Mouse (Mus musculus) induced T-regulatory cell, adult 2 months (primary cell): ENCODE data around the gene Hps4.

ENCODE experiments used
- DNase-seq: peaks from one replicate; pipeline ENCODE4 v3.0.0-alpha.2; 2012; ENCODE audit warnings: low read depth

Hps4 gene

GRCm38 (mm10) chr5:112324637-112325545 is 18.0 kb upstream of the Hps4 start:
- peak; percentile 91 for DNase-seq

GRCm38 (mm10) chr5:112325546-112326445 is 17.1 kb upstream of the Hps4 start, which contains the start of gene Tfip11:
Gene Tfip11, plus strand, starts transcription at chr5:112326358.
- DNase-seq: peak; percentile 96

GRCm38 (mm10) chr5:112326446-112327009 is 16.4 kb upstream of the Hps4 start:
- no peak for DNase-seq

- DNase-seq: no peak
Observed at GRCm38 (mm10) chr5:112327854-112328253, 15.0 kb upstream of the Hps4 start.

- DNase-seq: no peak
Observed at GRCm38 (mm10) chr5:112329805-112330564, 12.9 kb upstream of the Hps4 start.

- peak; percentile 78 for DNase-seq
Observed at GRCm38 (mm10) chr5:112335473-112335872, 7.4 kb upstream of the Hps4 start.

GRCm38 (mm10) chr5:112337004-112337403 is 5.9 kb upstream of the Hps4 start:
- DNase-seq: no peak

- no peak for DNase-seq
Observed at GRCm38 (mm10) chr5:112339215-112339614, 3.7 kb upstream of the Hps4 start.

GRCm38 (mm10) chr5:112343205-112343595 is 317 bp downstream of the Hps4 start:
- no peak for DNase-seq

- DNase-seq: no peak
Observed at GRCm38 (mm10) chr5:112344092-112344960, 1.4 kb downstream of the Hps4 start.

- DNase-seq: no peak
Observed at GRCm38 (mm10) chr5:112346211-112346965, 3.5 kb downstream of the Hps4 start.

GRCm38 (mm10) chr5:112349169-112349568 is 6.3 kb downstream of the Hps4 start:
- DNase-seq: no peak

GRCm38 (mm10) chr5:112355493-112355892 is 12.6 kb downstream of the Hps4 start:
- no peak for DNase-seq

GRCm38 (mm10) chr5:112355910-112356309 is 13.0 kb downstream of the Hps4 start, which contains the start of gene Gm6583:
Gene Gm6583, minus strand, starts transcription at chr5:112356033.
- DNase-seq: no peak

GRCm38 (mm10) chr5:112356322-112356721 is 13.4 kb downstream of the Hps4 start:
- no peak for DNase-seq

GRCm38 (mm10) chr5:112359520-112359919 is 16.6 kb downstream of the Hps4 start:
- no peak for DNase-seq

GRCm38 (mm10) chr5:112360077-112360476 is 17.2 kb downstream of the Hps4 start:
- DNase-seq: no peak

GRCm38 (mm10) chr5:112364184-112364797 is 21.4 kb downstream of the Hps4 start:
- DNase-seq: no peak

- DNase-seq: no peak
Observed at GRCm38 (mm10) chr5:112366879-112367278, 24.0 kb downstream of the Hps4 start.
